Mouse (Mus musculus): ENCODE data around the gene Snorc. TPM values are rescaled to one million over a fixed set of nuclear protein-coding genes. Genes with fewer than 3 reads are reported as not detected.

The Snorc gene
- polyA plus RNA-seq, 1 experiment = not detected

DNA sequence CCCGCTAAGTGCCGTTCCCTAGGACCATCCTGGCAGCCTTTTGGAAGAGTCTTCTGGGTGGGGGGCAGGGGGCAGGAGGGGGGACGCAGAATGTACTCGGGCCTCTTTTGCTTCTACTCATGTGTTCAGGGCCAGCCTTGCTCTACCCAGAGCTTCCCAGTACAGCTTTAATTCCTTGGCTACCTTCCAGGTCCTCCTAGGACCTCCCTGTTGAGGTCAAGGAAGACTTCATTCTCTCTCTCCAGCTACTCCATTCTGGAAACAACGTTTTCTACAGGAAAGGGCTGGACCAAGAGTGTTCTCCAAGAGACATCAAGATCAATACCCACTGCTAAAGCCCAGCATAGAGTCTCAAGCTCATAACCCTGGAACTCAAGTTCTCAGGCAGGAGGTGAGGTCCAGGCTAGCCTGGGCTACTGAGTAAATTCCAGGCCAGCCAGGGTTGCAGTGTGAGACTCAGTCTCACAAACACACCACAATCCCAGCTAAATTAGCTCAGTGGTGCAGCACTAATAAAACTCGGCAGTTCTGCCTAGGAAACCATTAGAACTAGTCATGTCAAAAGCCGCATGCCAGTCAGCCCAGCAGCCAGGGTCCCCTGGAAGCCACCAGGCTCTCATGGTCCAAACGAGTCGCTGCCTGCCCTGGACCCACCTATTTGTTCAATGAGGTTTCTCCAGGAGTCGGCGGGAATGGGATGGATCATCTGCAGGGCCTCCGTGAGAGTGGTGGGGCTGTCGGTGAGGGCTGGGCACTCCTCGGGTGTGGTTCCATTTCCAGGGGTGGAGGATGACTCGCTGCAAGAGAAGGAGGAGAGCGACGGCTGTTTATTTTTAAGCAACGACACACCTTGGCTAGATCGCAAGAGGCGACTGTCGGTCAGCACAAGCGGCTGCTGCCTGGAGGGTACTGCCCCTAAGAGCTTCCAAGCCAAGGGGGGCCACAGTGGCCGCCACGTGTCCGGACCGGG, 38.8 kb downstream of the Snorc start:
- Histone ChIP-seq H3K4me3 (ENCODE audit: insufficient read depth, low read length) (no peak overlapping the region), H3K4me1 (ENCODE audit: control insufficient read depth, insufficient read depth, low read length) (no peaks in the 10 kb centered on the region), H3K27ac (ENCODE audit: insufficient read depth, low read depth, low read length) (no peak overlapping the region)
- TF ChIP-seq CTCF (IDR thresholded peaks at IDR 0.05; ENCODE audit: low read depth, low read length) = no peak
- no peak for TF ChIP-seq POLR2A (IDR thresholded peaks at IDR 0.05; ENCODE audit: borderline replicate concordance, low read depth, low read length)

DNA sequence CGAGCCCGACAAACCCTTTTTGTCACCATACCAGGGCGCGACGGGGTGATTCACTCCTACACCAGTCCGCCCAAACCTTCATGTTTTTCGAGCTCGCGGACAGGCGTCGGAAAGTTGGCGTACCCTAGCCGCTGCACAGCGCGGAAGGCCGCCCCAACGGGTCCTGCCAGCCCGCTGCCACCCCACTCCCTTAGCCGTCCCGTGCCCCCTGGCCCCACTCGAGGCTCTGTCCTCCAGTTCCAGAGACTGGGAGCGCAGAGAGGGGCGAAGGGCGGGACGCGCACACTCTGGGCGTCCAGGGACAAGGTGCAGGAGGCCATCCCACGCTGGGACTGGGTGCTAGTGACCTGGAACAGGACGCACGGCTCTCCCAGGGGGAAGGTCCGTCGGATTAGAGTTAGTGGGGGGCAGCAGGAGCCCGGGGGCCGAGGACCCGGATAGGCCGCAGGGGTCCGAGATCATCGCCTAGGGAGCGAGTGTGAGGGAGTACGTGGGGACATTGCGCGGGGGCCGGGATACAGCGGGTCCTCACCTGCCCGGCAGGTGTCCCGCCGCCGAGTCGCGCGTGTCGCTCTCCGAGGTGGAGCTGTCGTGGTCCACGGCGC, 39.6 kb downstream of the Snorc start, which contains the start of gene Neu2:
Gene Neu2, plus strand, starts transcription at position 329 of the 605 bp plus-strand sequence.
- Histone ChIP-seq H3K4me3 (ENCODE audit: insufficient read depth, low read length) (peak within 1 kb of the TSS; percentile 36), H3K27ac (ENCODE audit: insufficient read depth, low read depth, low read length) (no peak within 1 kb of the TSS)

DNA sequence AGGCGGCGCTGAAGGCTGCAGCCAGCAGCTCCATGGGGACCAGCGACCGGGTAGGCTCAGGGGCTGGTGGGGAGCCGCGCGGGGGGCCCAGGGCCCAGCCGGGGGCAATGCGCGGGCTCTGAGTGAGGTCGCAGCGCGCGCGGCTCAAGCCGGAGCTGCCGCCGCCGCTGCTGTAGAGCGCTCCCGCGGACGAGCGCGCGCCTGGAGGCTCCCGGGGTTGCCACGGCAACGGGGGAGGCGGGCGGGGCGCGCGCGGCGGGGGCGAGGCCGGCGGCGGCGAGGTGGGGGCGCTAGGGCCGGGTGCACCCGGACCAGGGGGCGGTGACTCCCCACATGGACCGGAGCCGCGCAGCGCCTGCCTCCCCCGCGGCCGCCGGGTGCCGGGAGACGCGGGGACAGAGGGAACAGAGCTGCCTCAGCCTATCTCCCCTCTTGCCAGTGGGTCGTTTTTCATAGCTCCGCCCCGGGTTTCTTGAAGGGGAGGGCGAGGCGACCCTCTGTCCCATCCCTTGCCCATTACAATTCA, 40.2 kb downstream of the Snorc start:
- no peak for TF ChIP-seq POLR2A (IDR thresholded peaks at IDR 0.05; ENCODE audit: borderline replicate concordance, low read depth, low read length)
- TF ChIP-seq CTCF (IDR thresholded peaks at IDR 0.05; ENCODE audit: low read depth, low read length) = no peak
- Histone ChIP-seq H3K27ac (ENCODE audit: insufficient read depth, low read depth, low read length) (no peak overlapping the region), H3K4me3 (ENCODE audit: insufficient read depth, low read length) (peak overlapping the region; percentile 36), H3K4me1 (ENCODE audit: control insufficient read depth, insufficient read depth, low read length) (no peaks in the 10 kb centered on the region)

More for the DNA sequence above, 39.6 kb downstream of the Snorc start, which contains the start of gene Neu2:
- no peak for TF ChIP-seq CTCF (IDR thresholded peaks at IDR 0.05; ENCODE audit: low read depth, low read length)
- no peak for TF ChIP-seq POLR2A (IDR thresholded peaks at IDR 0.05; ENCODE audit: borderline replicate concordance, low read depth, low read length)
- no peaks in the 10 kb centered on the region for H3K4me1 ChIP-seq (ENCODE audit: control insufficient read depth, insufficient read depth, low read length)

DNA sequence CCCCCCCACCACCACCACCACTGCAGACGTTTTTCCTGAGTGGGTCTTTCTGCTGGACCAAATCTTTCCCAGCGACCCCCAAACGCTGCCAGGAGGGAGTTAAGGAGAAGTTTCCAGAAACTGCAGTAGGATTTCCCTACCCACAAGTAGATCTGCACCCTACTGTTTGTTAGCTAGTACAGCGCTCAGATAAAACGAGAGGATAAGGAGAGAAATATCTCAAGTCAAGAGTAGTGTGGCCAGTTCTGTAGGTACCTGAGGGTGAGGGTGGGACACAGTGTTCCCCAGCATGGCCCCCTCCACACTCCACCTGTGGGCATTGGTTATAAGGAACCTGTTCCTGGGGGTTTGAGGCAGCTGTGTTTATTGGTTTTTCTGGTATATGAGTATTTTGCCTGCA, 40.8 kb downstream of the Snorc start:
- TF ChIP-seq POLR2A (IDR thresholded peaks at IDR 0.05; ENCODE audit: borderline replicate concordance, low read depth, low read length) (no peak), CTCF (IDR thresholded peaks at IDR 0.05; ENCODE audit: low read depth, low read length) (no peak)
- Histone ChIP-seq H3K4me3 (ENCODE audit: insufficient read depth, low read length) (no peak overlapping the region), H3K4me1 (ENCODE audit: control insufficient read depth, insufficient read depth, low read length) (no peaks in the 10 kb centered on the region), H3K27ac (ENCODE audit: insufficient read depth, low read depth, low read length) (no peak overlapping the region)

DNA sequence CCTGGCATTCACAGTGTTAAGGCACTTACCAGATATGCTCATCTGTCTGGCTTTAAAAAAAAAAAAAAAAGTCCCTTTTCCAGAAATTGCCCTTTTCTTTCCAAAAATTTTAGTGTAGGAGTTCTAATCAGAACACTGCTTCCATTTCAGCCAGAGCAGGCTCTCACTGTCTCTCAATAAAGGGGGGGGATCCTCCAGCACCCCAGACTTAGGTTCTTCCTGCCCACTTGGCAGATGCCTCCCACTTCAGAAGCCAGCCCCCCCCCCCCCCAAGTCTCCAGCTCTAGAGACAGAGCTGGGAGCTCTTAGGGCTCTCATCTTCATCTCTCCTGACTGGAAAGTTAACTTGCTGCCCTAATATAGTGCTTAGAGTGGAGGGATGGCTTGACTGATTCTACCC, 50.4 kb downstream of the Snorc start:
- TF ChIP-seq CTCF (IDR thresholded peaks at IDR 0.05; ENCODE audit: low read depth, low read length) (no peak), POLR2A (IDR thresholded peaks at IDR 0.05; ENCODE audit: borderline replicate concordance, low read depth, low read length) (no peak)
- Histone ChIP-seq H3K4me3 (ENCODE audit: insufficient read depth, low read length) (no peak overlapping the region), H3K4me1 (ENCODE audit: control insufficient read depth, insufficient read depth, low read length) (no peaks in the 10 kb centered on the region), H3K27ac (ENCODE audit: insufficient read depth, low read depth, low read length) (no peak overlapping the region)

DNA sequence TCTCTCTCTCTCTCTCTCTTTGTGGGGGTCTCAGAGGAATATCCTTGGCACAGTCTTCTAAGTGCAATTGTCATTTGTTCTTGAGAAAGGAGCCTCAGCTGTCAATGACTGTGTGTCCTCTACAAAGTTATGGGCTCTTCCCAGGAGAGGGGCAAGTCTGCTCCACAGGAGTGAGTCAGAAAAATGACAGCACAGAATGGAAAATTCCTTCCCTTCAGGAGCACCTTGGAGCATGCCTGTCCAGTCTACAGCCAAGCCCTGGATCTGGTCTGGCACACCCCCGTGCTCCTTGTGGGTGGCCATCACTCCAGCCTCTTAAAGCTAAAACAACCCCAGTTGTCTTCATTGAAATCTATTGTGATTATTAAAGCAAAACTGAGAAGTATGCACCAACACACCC, 51.5 kb downstream of the Snorc start:
- TF ChIP-seq CTCF (IDR thresholded peaks at IDR 0.05; ENCODE audit: low read depth, low read length) (no peak), POLR2A (IDR thresholded peaks at IDR 0.05; ENCODE audit: borderline replicate concordance, low read depth, low read length) (no peak)
- H3K27ac ChIP-seq (ENCODE audit: insufficient read depth, low read depth, low read length) = no peak overlapping the region

DNA sequence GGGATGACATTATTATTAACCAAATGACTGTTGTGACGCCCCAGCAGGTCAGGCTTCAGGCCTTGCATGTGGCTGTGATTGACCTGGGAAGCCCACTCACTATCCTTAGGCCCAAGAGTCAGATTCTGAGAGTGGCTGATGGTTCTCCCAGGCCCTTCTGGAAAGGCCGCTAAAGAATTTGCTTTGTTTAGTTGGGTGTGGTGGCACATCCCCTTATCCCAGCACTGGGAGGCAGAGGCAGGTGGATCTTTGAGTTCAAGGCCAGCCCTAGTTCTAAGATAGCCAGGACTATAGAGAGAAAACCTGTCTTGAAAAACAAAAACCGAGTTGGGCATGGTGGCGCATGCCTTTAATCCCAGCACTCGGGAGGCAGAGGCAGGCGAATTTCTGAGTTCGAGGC, 55.0 kb downstream of the Snorc start:
- TF ChIP-seq POLR2A (IDR thresholded peaks at IDR 0.05; ENCODE audit: borderline replicate concordance, low read depth, low read length) (no peak), CTCF (IDR thresholded peaks at IDR 0.05; ENCODE audit: low read depth, low read length) (no peak)
- Histone ChIP-seq H3K4me1 (ENCODE audit: control insufficient read depth, insufficient read depth, low read length) (no peaks in the 10 kb centered on the region), H3K27ac (ENCODE audit: insufficient read depth, low read depth, low read length) (no peak overlapping the region), H3K4me3 (ENCODE audit: insufficient read depth, low read length) (no peak overlapping the region)

More for the DNA sequence above, 51.5 kb downstream of the Snorc start:
- Histone ChIP-seq H3K4me3 (ENCODE audit: insufficient read depth, low read length) (no peak overlapping the region), H3K4me1 (ENCODE audit: control insufficient read depth, insufficient read depth, low read length) (no peaks in the 10 kb centered on the region)

Other genes with a start within 250 kb of the Snorc start
- not detected in 2 replicates for gene Efhd1, start 205.9 kb upstream of the Snorc start, polyA plus RNA-seq (2012; ENCODE audit: insufficient read depth, insufficient read length, missing spikeins)
- 35.7 and 44.4 TPM in 2 replicates for gene Gigyf2, start 143.3 kb upstream of the Snorc start, polyA plus RNA-seq (2012; ENCODE audit: insufficient read depth, insufficient read length, missing spikeins)
- gene Kcnj13, start 75.5 kb upstream of the Snorc start, polyA plus RNA-seq (2012; ENCODE audit: insufficient read depth, insufficient read length, missing spikeins) = not detected in 2 replicates
- gene Neu2, start 39.6 kb downstream of the Snorc start, polyA plus RNA-seq (2012; ENCODE audit: insufficient read depth, insufficient read length, missing spikeins) = not detected in 2 replicates
- not detected in 2 replicates for gene Ngef, start 103.6 kb downstream of the Snorc start, polyA plus RNA-seq (2012; ENCODE audit: insufficient read depth, insufficient read length, missing spikeins)
- gene Inpp5d, start 150.0 kb downstream of the Snorc start, polyA plus RNA-seq (2012; ENCODE audit: insufficient read depth, insufficient read length, missing spikeins) = 174 and 202 TPM in 2 replicates

Data from bone marrow macrophage, adult 2 months (primary cell).